Mouse (Mus musculus): ENCODE results near the gene Ighmbp2. TPM values are rescaled to one million over a fixed set of nuclear protein-coding genes. Genes with fewer than 3 reads are reported as not detected.

Gene Ighmbp2
- total and polyA plus RNA-seq, 3 experiments = 7.1 to 11.2 (median 10.3) TPM

DNA sequence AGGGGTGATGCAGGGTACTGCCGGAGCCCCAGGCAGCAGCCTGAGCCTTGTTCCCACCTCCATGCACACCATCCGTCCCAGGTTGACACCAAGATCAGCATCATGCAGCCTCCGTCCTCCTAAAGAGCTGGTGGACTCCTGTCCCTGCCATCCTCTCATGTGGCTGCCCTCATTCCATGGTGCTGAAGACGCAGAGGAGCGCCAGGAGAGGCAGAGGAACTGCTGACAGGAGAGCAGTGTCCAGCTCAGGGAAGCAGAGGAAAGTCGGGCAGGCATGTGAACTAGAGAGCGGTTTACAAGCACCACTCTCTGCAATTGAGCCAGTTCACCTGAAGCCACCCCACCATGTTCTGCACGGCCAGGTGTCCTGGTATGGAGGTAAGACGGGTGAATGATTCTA is 9.5 kb downstream of the Ighmbp2 start:
- Histone ChIP-seq H3K9me3 (replicated peaks; ENCODE audit: low read length) (no peaks in the 10 kb centered on the region), H3K4me2 (ENCODE audit: insufficient read depth, low read depth, poor library complexity, severe bottlenecking) (no peak overlapping the region), H3K27me3 (replicated peaks) (no peaks in the 10 kb centered on the region), H3K79me2 (replicated peaks; ENCODE audit: control insufficient read depth, extremely low read depth, insufficient read depth, poor library complexity, severe bottlenecking) (no peaks in the 10 kb centered on the region), H3K36me3 (replicated peaks in 1 of 2; ENCODE audit: control insufficient read depth in 1 of 2, insufficient read depth in 1 of 2, low read length in 1 of 2) (peaks cover 93 to 99% of the 10 kb centered on the region in 2 experiments), H3K4me1 (ENCODE audit: control insufficient read depth in 1 of 2, insufficient read depth in 2 of 2) (no peaks in the 10 kb centered on the region), H3K9ac (ENCODE audit: insufficient read depth, low read depth) (no peak overlapping the region), H3K4me3 (replicated peaks in 1 of 3; ENCODE audit: low read depth in 2 of 3, low read length in 2 of 3, poor library complexity in 1 of 3) (no peak overlapping the region), H3K27ac (ENCODE audit: insufficient read depth, low read depth) (no peak overlapping the region)
- dilution Hi-C loops (cut with MboI; ENCODE audit: extremely low pct_ligation_motif_present, extremely low pct_unique_long_range_greater_than_20kb, low sequenced_read_pairs) (no loop called here), in situ Hi-C loops (cut with MboI; ENCODE audit: low pct_ligation_motif_present, low pct_unique_long_range_greater_than_20kb, low sequenced_read_pairs) (no loop called here)
- TF ChIP-seq USF1 (IDR thresholded peaks at IDR 0.05; ENCODE audit: low read depth, low read length) (no peak), RAD21 (IDR thresholded peaks at IDR 0.05; ENCODE audit: low read depth, low read length) (no peak), KAT2A (IDR thresholded peaks at IDR 0.05; ENCODE audit: insufficient replicate concordance, low read length) (no peak), CHD1 (IDR thresholded peaks at IDR 0.05; ENCODE audit: low read depth, low read length) (no peak), ZC3H11A (IDR thresholded peaks at IDR 0.05; ENCODE audit: low read depth, low read length) (no peak), MYC (IDR thresholded peaks at IDR 0.05; ENCODE audit: low read depth, low read length) (no peak), GABPA (IDR thresholded peaks at IDR 0.05; ENCODE audit: insufficient replicate concordance, low read depth, low read length) (no peak), POLR2AphosphoS2 (IDR thresholded peaks at IDR 0.05; ENCODE audit: low read depth, low read length) (no peak)
- DNase-seq (ENCODE audit: extremely low read depth) = no peak

- Histone ChIP-seq H3K4me3 (replicated peaks in 1 of 3; ENCODE audit: low read depth in 2 of 3, low read length in 2 of 3, poor library complexity in 1 of 3) (no peak overlapping the region), H3K4me2 (ENCODE audit: insufficient read depth, low read depth, poor library complexity, severe bottlenecking) (no peak overlapping the region), H3K79me2 (replicated peaks; ENCODE audit: control insufficient read depth, extremely low read depth, insufficient read depth, poor library complexity, severe bottlenecking) (no peaks in the 10 kb centered on the region), H3K9me3 (replicated peaks; ENCODE audit: low read length) (no peaks in the 10 kb centered on the region), H3K36me3 (replicated peaks in 1 of 2; ENCODE audit: control insufficient read depth in 1 of 2, insufficient read depth in 1 of 2, low read length in 1 of 2) (peaks cover 90 to 97% of the 10 kb centered on the region in 2 experiments), H3K27me3 (replicated peaks) (no peaks in the 10 kb centered on the region), H3K4me1 (ENCODE audit: control insufficient read depth in 1 of 2, insufficient read depth in 2 of 2) (no peaks in the 10 kb centered on the region), H3K27ac (ENCODE audit: insufficient read depth, low read depth) (no peak overlapping the region), H3K9ac (ENCODE audit: insufficient read depth, low read depth) (no peak overlapping the region)
- dilution Hi-C loops (cut with MboI; ENCODE audit: extremely low pct_ligation_motif_present, extremely low pct_unique_long_range_greater_than_20kb, low sequenced_read_pairs) = no loop called here
- no peak for DNase-seq (ENCODE audit: extremely low read depth)
- TF ChIP-seq NRF1 (IDR thresholded peaks at IDR 0.05; ENCODE audit: low read depth, low read length) (no peak), HCFC1 (IDR thresholded peaks at IDR 0.05; ENCODE audit: low read depth, low read length) (no peak), UBTF (IDR thresholded peaks at IDR 0.05; ENCODE audit: low read depth, low read length) (no peak), ZMIZ1 (IDR thresholded peaks at IDR 0.05; ENCODE audit: low read depth, low read length) (no peak), CTCF (conservative IDR thresholded peaks at IDR 0.05 in 1 of 2, IDR thresholded peaks at IDR 0.05 in 1 of 2; ENCODE audit: low read depth in 2 of 2, low read length in 2 of 2) (no peak), TCF12 (IDR thresholded peaks at IDR 0.05; ENCODE audit: low read depth, low read length) (no peak), SIN3A (IDR thresholded peaks at IDR 0.05; ENCODE audit: low read length) (no peak), PAX5 (IDR thresholded peaks at IDR 0.05; ENCODE audit: low read length) (no peak), BHLHE40 (IDR thresholded peaks at IDR 0.05; ENCODE audit: low read depth, low read length) (no peak), MYC (IDR thresholded peaks at IDR 0.05; ENCODE audit: low read depth, low read length) (no peak), CHD2 (IDR thresholded peaks at IDR 0.05; ENCODE audit: low read length) (no peak), EP300 (IDR thresholded peaks at IDR 0.05; ENCODE audit: low read length) (no peak), RCOR1 (conservative IDR thresholded peaks at IDR 0.05; ENCODE audit: low read depth, low read length) (no peak)
- in situ Hi-C loops (cut with MboI; ENCODE audit: low pct_ligation_motif_present, low pct_unique_long_range_greater_than_20kb, low sequenced_read_pairs) = no loop called here
Observed at GRCm38 (mm10) chr19:3271366-3271765, 11.5 kb downstream of the Ighmbp2 start.

All from CH12.LX (cell line).